Mouse (Mus musculus): ENCODE data around the gene Tbx6.

Tbx6 gene

GRCm38 (mm10) chr7:126821835-126822511, 40.7 kb downstream of the Tbx6 start:
- peak; percentile 68 to 73 for DNase-seq

GRCm38 (mm10) chr7:126822741-126823140, 41.5 kb downstream of the Tbx6 start:
- DNase-seq = no peak

- DNase-seq = no peak
Observed at GRCm38 (mm10) chr7:126823202-126823711, 42.0 kb downstream of the Tbx6 start.

DNA sequence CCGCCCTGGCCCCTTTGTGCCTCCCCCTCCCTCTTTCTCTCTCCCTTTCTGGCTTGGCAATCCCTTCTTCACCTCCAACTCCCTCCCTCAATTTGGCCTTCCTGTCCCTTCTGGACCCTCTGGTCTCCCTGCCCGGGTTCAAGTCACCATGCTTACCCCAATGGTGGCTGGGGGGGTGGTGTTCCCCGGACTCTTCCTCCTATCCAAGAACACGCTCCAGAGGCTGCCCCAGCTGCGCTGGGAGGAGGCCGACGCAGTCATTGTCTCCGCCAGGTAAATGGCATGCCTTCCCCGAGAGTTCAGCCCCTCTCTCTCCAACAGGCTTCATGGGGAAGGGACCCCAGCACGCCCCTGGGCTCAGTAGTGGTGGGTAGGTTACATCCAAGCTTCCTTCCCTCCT, 42.7 kb downstream of the Tbx6 start:
- no peak for DNase-seq

DNA sequence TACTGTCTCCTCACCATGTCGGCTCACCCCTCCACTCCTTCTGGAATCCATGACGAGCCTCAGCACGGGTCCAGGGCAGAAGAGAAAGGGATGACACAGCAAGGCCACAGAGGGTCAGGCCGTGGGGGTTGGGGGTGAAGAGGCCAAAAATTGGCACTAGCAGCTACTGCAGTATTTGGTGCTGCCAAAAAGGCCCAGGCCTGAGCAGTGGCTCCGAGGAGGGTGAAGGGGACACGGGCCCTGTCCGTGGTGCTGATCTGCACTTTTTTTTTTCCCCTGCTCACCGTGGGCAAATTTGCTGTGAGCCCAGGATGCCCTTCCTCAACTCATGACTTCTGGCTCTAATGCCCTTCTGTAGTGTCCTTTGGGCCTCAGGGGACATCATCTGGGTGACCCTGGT, 44.1 kb downstream of the Tbx6 start:
- no peak for DNase-seq

GRCm38 (mm10) chr7:126825952-126826351, 44.7 kb downstream of the Tbx6 start:
- DNase-seq = no peak

DNA sequence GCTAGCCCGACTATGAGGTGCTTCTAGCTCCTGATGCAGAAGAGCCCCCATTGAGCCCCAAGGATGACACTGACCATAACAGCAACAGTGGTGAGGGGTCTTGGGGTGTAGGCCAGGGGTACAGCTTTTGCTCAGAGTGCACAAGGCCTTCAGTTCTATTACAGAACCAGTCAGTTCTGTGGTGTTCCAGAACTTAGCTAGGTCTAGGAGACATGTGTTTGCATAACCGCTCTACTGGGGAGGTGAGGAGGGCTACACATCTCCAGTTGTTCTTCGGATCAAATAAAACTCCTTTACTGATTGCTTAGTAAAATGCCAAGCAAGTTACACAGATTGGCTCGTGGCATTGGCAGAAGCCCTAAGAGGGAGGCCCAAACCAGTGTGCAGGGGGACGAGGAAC, 50.3 kb downstream of the Tbx6 start, which contains the start of gene 4930451I11Rik:
Gene 4930451I11Rik, minus strand, starts transcription at position 101 of the 400 bp plus-strand sequence.
- no peak for DNase-seq

DNA sequence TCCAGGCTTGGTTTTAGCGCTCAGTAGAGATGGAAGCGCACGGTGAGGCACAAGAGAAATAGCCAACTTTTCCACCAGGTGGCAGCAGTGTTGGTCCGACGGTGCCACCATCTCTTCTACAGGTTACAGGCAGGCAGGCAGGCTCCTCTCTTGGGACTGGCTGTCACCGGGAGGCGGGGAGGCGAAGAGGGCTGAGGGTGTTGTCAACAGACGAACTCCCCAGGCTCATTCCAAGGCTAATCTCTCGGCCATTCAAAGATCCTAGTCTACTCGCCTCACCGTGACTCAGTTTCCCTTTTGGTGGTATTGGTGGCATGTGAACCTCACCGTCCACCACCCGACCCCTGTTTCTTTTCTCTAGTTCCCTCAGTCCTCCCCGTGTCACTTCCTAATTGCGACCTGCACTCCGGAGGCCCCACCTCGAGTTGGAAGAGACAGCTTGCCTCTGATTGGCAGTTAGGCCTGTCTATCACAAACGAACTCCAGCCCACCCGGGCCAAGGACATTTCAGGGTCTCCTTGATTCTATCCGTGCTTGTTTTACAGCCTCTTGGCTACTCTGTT, 50.8 kb downstream of the Tbx6 start:
- DNase-seq = peak; percentile 80 to 81

DNA sequence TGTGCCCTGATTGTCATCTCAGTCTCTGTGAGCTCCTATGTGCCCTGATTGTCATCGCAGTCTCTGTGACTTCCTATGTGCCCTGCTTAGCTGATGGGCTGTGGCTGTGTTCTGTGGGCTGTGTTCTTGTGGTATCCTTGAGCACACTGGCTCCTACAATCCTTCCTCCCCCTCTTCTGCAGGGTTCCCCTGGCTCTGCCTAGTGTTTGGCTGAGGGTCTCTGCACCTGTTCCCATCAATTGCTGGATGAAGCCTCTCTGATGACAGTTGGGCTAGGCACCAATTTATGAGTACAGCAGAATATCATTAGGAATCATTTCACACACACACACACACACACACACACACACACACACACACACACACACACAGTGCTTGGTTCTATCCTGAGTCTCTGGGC, 52.0 kb downstream of the Tbx6 start:
- no peak for DNase-seq
